Mouse (Mus musculus): ENCODE results near the gene Rbfox1. TPM values are rescaled to one million over a fixed set of nuclear protein-coding genes. Genes with fewer than 3 reads are reported as not detected.

Gene Rbfox1
- polyA plus RNA-seq, 1 experiment from 2014 or later = 4.3 TPM

- H3K27ac ChIP-seq (replicated peaks) = no peak overlapping the region
- H3K36me3 ChIP-seq = no peaks in the 10 kb centered on the region
- H3K4me1 ChIP-seq = no peaks in the 10 kb centered on the region
- ATAC-seq (ENCODE audit: insufficient number of reproducible peaks, low FRiP score, low TSS enrichment, low read depth) = no peak
- no peaks in the 10 kb centered on the region for H3K27me3 ChIP-seq
- WGBS = 81% methylated on average over 1 of the region's 1 CpGs
- no peak overlapping the region for H3K4me2 ChIP-seq (replicated peaks)
- H3K4me3 ChIP-seq (replicated peaks) = no peak overlapping the region
- H3K9ac ChIP-seq = no peak overlapping the region
- no peaks in the 10 kb centered on the region for H3K9me3 ChIP-seq (replicated peaks)
Observed at GRCm38 (mm10) chr16:6139432-6139831, 254.3 kb downstream of the Rbfox1 start.

GRCm38 (mm10) chr16:6147957-6148356, 262.8 kb downstream of the Rbfox1 start:
- H3K9ac ChIP-seq = no peak overlapping the region
- no peaks in the 10 kb centered on the region for H3K36me3 ChIP-seq
- no peak for ATAC-seq (ENCODE audit: insufficient number of reproducible peaks, low FRiP score, low TSS enrichment, low read depth)
- no peak overlapping the region for H3K27ac ChIP-seq (replicated peaks)
- H3K4me3 ChIP-seq (replicated peaks) = no peak overlapping the region
- WGBS = 62% methylated on average over 7 of the region's 7 CpGs
- H3K4me2 ChIP-seq (replicated peaks) = no peak overlapping the region
- no peaks in the 10 kb centered on the region for H3K27me3 ChIP-seq
- H3K9me3 ChIP-seq (replicated peaks) = no peaks in the 10 kb centered on the region
- H3K4me1 ChIP-seq = no peaks in the 10 kb centered on the region

GRCm38 (mm10) chr16:6149345-6149744, 264.2 kb downstream of the Rbfox1 start:
- Histone ChIP-seq H3K9ac (no peak overlapping the region), H3K27ac (replicated peaks) (no peak overlapping the region), H3K27me3 (no peaks in the 10 kb centered on the region), H3K9me3 (replicated peaks) (no peaks in the 10 kb centered on the region), H3K4me2 (replicated peaks) (no peak overlapping the region), H3K36me3 (no peaks in the 10 kb centered on the region), H3K4me3 (replicated peaks) (no peak overlapping the region), H3K4me1 (no peaks in the 10 kb centered on the region)
- 67% methylated on average over 4 of the region's 4 CpGs for WGBS
- no peak for ATAC-seq (ENCODE audit: insufficient number of reproducible peaks, low FRiP score, low TSS enrichment, low read depth)

GRCm38 (mm10) chr16:6155556-6155955, 270.4 kb downstream of the Rbfox1 start:
- WGBS = 68% methylated on average over 2 of the region's 2 CpGs
- H3K27me3 ChIP-seq = no peaks in the 10 kb centered on the region
- H3K4me2 ChIP-seq (replicated peaks) = no peak overlapping the region
- ATAC-seq (ENCODE audit: insufficient number of reproducible peaks, low FRiP score, low TSS enrichment, low read depth) = no peak
- H3K9ac ChIP-seq = no peak overlapping the region
- no peak overlapping the region for H3K27ac ChIP-seq (replicated peaks)
- no peaks in the 10 kb centered on the region for H3K9me3 ChIP-seq (replicated peaks)
- no peaks in the 10 kb centered on the region for H3K36me3 ChIP-seq
- no peak overlapping the region for H3K4me3 ChIP-seq (replicated peaks)
- no peaks in the 10 kb centered on the region for H3K4me1 ChIP-seq

GRCm38 (mm10) chr16:6164476-6164875, 279.3 kb downstream of the Rbfox1 start:
- Histone ChIP-seq H3K4me2 (replicated peaks) (no peak overlapping the region), H3K4me1 (no peaks in the 10 kb centered on the region), H3K9ac (no peak overlapping the region), H3K27me3 (no peaks in the 10 kb centered on the region), H3K36me3 (no peaks in the 10 kb centered on the region), H3K9me3 (replicated peaks) (no peaks in the 10 kb centered on the region), H3K27ac (replicated peaks) (no peak overlapping the region), H3K4me3 (replicated peaks) (no peak overlapping the region)
- WGBS = 66% methylated on average over 4 of the region's 4 CpGs
- ATAC-seq (ENCODE audit: insufficient number of reproducible peaks, low FRiP score, low TSS enrichment, low read depth) = no peak

- H3K4me1 ChIP-seq = no peaks in the 10 kb centered on the region
- H3K9me3 ChIP-seq (replicated peaks) = no peaks in the 10 kb centered on the region
- WGBS = 82% methylated on average over 5 of the region's 5 CpGs
Observed at GRCm38 (mm10) chr16:6169346-6169745, 284.2 kb downstream of the Rbfox1 start.

GRCm38 (mm10) chr16:6180819-6181218, 295.7 kb downstream of the Rbfox1 start:
- Histone ChIP-seq H3K4me2 (replicated peaks) (no peak overlapping the region), H3K4me1 (no peaks in the 10 kb centered on the region), H3K27me3 (no peaks in the 10 kb centered on the region), H3K27ac (replicated peaks) (no peak overlapping the region), H3K9me3 (replicated peaks) (no peaks in the 10 kb centered on the region), H3K9ac (no peak overlapping the region), H3K36me3 (no peaks in the 10 kb centered on the region), H3K4me3 (replicated peaks) (no peak overlapping the region)
- no peak for ATAC-seq (ENCODE audit: insufficient number of reproducible peaks, low FRiP score, low TSS enrichment, low read depth)
- WGBS = 88% methylated on average over 9 of the region's 9 CpGs

More at GRCm38 (mm10) chr16:6169346-6169745, 284.2 kb downstream of the Rbfox1 start:
- Histone ChIP-seq H3K4me3 (replicated peaks) (no peak overlapping the region), H3K27ac (replicated peaks) (no peak overlapping the region), H3K9ac (no peak overlapping the region), H3K36me3 (no peaks in the 10 kb centered on the region), H3K4me2 (replicated peaks) (no peak overlapping the region), H3K27me3 (no peaks in the 10 kb centered on the region)
- no peak for ATAC-seq (ENCODE audit: insufficient number of reproducible peaks, low FRiP score, low TSS enrichment, low read depth)

- H3K4me3 ChIP-seq (replicated peaks) = no peak overlapping the region
- no peaks in the 10 kb centered on the region for H3K36me3 ChIP-seq
- no peak overlapping the region for H3K9ac ChIP-seq
- ATAC-seq (ENCODE audit: insufficient number of reproducible peaks, low FRiP score, low TSS enrichment, low read depth) = no peak
- no peaks in the 10 kb centered on the region for H3K4me1 ChIP-seq
- no peaks in the 10 kb centered on the region for H3K9me3 ChIP-seq (replicated peaks)
- H3K27ac ChIP-seq (replicated peaks) = no peak overlapping the region
- H3K4me2 ChIP-seq (replicated peaks) = no peak overlapping the region
- no peaks in the 10 kb centered on the region for H3K27me3 ChIP-seq
Observed at GRCm38 (mm10) chr16:6182329-6182728, 297.2 kb downstream of the Rbfox1 start.

- no peaks in the 10 kb centered on the region for H3K36me3 ChIP-seq
- ATAC-seq (ENCODE audit: insufficient number of reproducible peaks, low FRiP score, low TSS enrichment, low read depth) = no peak
- no peaks in the 10 kb centered on the region for H3K4me1 ChIP-seq
- H3K9me3 ChIP-seq (replicated peaks) = no peaks in the 10 kb centered on the region
- 83% methylated on average over 2 of the region's 2 CpGs for WGBS
- no peaks in the 10 kb centered on the region for H3K27me3 ChIP-seq
- no peak overlapping the region for H3K27ac ChIP-seq (replicated peaks)
- no peak overlapping the region for H3K4me3 ChIP-seq (replicated peaks)
- no peak overlapping the region for H3K4me2 ChIP-seq (replicated peaks)
- H3K9ac ChIP-seq = no peak overlapping the region
Observed at GRCm38 (mm10) chr16:6192358-6192757, 307.2 kb downstream of the Rbfox1 start.

- Histone ChIP-seq H3K4me1 (no peaks in the 10 kb centered on the region), H3K36me3 (no peaks in the 10 kb centered on the region), H3K4me3 (replicated peaks) (no peak overlapping the region), H3K9ac (no peak overlapping the region), H3K27ac (replicated peaks) (no peak overlapping the region), H3K4me2 (replicated peaks) (no peak overlapping the region), H3K27me3 (no peaks in the 10 kb centered on the region), H3K9me3 (replicated peaks) (no peaks in the 10 kb centered on the region)
- no peak for ATAC-seq (ENCODE audit: insufficient number of reproducible peaks, low FRiP score, low TSS enrichment, low read depth)
Observed at GRCm38 (mm10) chr16:6206431-6206830, 321.3 kb downstream of the Rbfox1 start.

- Histone ChIP-seq H3K27ac (replicated peaks) (no peak overlapping the region), H3K9me3 (replicated peaks) (no peaks in the 10 kb centered on the region), H3K4me2 (replicated peaks) (no peak overlapping the region), H3K36me3 (no peaks in the 10 kb centered on the region), H3K4me3 (replicated peaks) (no peak overlapping the region), H3K27me3 (no peaks in the 10 kb centered on the region), H3K9ac (no peak overlapping the region), H3K4me1 (no peaks in the 10 kb centered on the region)
- ATAC-seq (ENCODE audit: insufficient number of reproducible peaks, low FRiP score, low TSS enrichment, low read depth) = no peak
- 47% methylated on average over 3 of the region's 3 CpGs for WGBS
Observed at GRCm38 (mm10) chr16:6212916-6213315, 327.8 kb downstream of the Rbfox1 start.

- no peak for ATAC-seq (ENCODE audit: insufficient number of reproducible peaks, low FRiP score, low TSS enrichment, low read depth)
- no peak overlapping the region for H3K9ac ChIP-seq
- H3K4me3 ChIP-seq (replicated peaks) = no peak overlapping the region
- no peaks in the 10 kb centered on the region for H3K9me3 ChIP-seq (replicated peaks)
- H3K36me3 ChIP-seq = no peaks in the 10 kb centered on the region
- H3K27ac ChIP-seq (replicated peaks) = no peak overlapping the region
- no peaks in the 10 kb centered on the region for H3K27me3 ChIP-seq
- H3K4me2 ChIP-seq (replicated peaks) = no peak overlapping the region
- 58% methylated on average over 6 of the region's 6 CpGs for WGBS
- no peaks in the 10 kb centered on the region for H3K4me1 ChIP-seq
Observed at GRCm38 (mm10) chr16:6227449-6227848, 342.3 kb downstream of the Rbfox1 start.
